Mouse (Mus musculus) ES-E14 (cell line): ENCODE measurements around the gene Hist1h3h. TPM values are rescaled to one million over a fixed set of nuclear protein-coding genes. Genes with fewer than 3 reads are reported as not detected.
"Not testable (repeated sequence)": the region's sequence is repeated elsewhere in the genome, so short reads cannot be mapped to it uniquely, and the experiment has no call there.

Experiments
- DNase-seq: peaks from one replicate; pipeline ENCODE4 v3.0.0-alpha.2; 2013; ENCODE audit warnings: low read depth, low spot score
- H3K27ac ChIP-seq: 2 replicates; pipeline ENCODE4 v1.5.1; 2012; ENCODE audit warnings: low read depth, mild to moderate bottlenecking, low read length, moderate library complexity, mixed read lengths; ENCODE audit not compliant: poor library complexity, insufficient read depth, severe bottlenecking
- H3K36me3 ChIP-seq: 2 replicates; pipeline ENCODE4 v1.6.1; 2012; ENCODE audit warnings: mild to moderate bottlenecking, low read length, moderate library complexity, mixed read lengths; ENCODE audit not compliant: control insufficient read depth, poor library complexity, insufficient read depth, severe bottlenecking
- H3K4me1 ChIP-seq, 2 experiments: fragments of 150-350 bp in 1 of 2; sonication (generic) in 1 of 2; 2 replicates each; pipeline ENCODE4 v1.6.1; 2012; ENCODE audit warnings: low read length in 2 of 2, mild to moderate bottlenecking in 1 of 2, mixed read lengths in 1 of 2; ENCODE audit not compliant: control insufficient read depth in 2 of 2, insufficient read depth in 2 of 2, poor library complexity in 1 of 2
- H3K4me3 ChIP-seq, 2 experiments: fragments of 150-350 bp in 1 of 2; sonication (generic) in 1 of 2; 2 replicates each; pipeline ENCODE4 v1.5.1; 2012; ENCODE audit warnings: low read length in 2 of 2, low read depth in 1 of 2, mild to moderate bottlenecking in 1 of 2, mixed read lengths in 1 of 2; ENCODE audit not compliant: insufficient read depth in 1 of 2, poor library complexity in 1 of 2, severe bottlenecking in 1 of 2
- H3K9ac ChIP-seq: 2 replicates; pipeline ENCODE4 v1.6.1; 2012; ENCODE audit warnings: low read depth, mild to moderate bottlenecking, low read length, mixed read lengths; ENCODE audit not compliant: poor library complexity, insufficient read depth, severe bottlenecking
- H3K9me3 ChIP-seq: fragments of 150-350 bp; sonication (generic); 2 replicates; pipeline ENCODE4 v1.6.1; 2012; ENCODE audit warnings: low read depth, mild to moderate bottlenecking, low read length; ENCODE audit not compliant: control insufficient read depth, insufficient read depth
- CHD2 ChIP-seq: IDR thresholded peaks from 2 replicates; pipeline ENCODE4 v1.6.1; 2014; ENCODE audit warnings: mild to moderate bottlenecking, low read depth, low read length, inconsistent platforms
- HCFC1 ChIP-seq: IDR thresholded peaks from 2 replicates; pipeline ENCODE4 v1.6.1; 2012; ENCODE audit warnings: low read length, inconsistent platforms, borderline replicate concordance; ENCODE audit not compliant: insufficient read depth
- MAFK ChIP-seq: IDR thresholded peaks from 2 replicates; pipeline ENCODE4 v1.6.1; 2014; ENCODE audit warnings: mild to moderate bottlenecking, low read depth, low read length, inconsistent platforms; ENCODE audit not compliant: insufficient read depth
- ZC3H11A ChIP-seq: IDR thresholded peaks from 2 replicates; pipeline ENCODE4 v1.6.1; 2012; ENCODE audit warnings: low read depth, mild to moderate bottlenecking, inconsistent platforms, low read length, borderline replicate concordance
- ZNF384 ChIP-seq: IDR thresholded peaks from 2 replicates; pipeline ENCODE4 v1.6.1; 2012; ENCODE audit warnings: low read depth, low read length, inconsistent platforms
- in situ Hi-C, 2 experiments: fragments of 600-800 bp; cut with MboI; formaldehyde crosslinking; loops; one replicate each; pipeline ENCODE4 v1.15.1; 2025; ENCODE audit warnings: low sequenced_read_pairs in 2 of 2, inconsistent platforms in 1 of 2; ENCODE audit not compliant: unreplicated experiment in 2 of 2
- total RNA-seq: library from RNA; depleted of rRNA; stranded (reverse); fragments of 300-350 nt; gene quantifications from 2 replicates; pipeline ENCODE4 v1.2.3, GENCODE M21; 2012

The Hist1h3h gene
- total RNA-seq, 1 experiment, result 2,394 TPM

DNA sequence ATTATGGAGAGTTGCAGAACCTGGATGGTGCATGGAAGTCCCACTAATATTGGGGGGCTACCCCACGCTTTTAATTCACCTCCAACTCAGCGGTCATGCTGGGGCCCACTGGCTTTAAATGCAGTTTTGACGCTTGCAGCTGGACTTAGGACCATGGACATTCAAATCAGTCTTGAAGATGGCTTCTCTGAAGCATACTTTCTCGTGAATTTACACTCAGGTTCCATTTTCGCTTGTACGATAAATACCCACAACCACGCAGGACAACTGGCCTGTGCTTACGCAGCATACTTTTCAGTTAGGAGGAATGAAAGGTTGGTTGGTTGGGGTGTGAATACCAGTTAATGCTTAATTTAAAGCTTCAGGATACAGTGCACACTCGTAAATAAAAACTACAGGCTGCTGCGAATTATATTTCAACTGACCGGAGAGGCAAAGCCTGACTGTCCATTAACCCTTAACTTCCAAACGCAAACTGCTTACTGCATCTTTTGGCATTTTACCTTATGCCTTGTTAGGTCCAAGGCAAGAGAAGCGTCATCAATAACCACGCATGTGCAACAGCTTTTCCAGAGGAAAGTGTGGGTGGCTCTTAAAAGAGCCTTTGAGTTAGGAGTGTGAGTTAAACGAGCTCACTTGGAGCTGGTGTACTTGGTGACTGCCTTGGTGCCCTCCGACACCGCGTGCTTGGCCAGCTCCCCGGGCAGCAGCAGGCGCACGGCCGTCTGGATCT lies 2.2 kb upstream of the Hist1h3h start:
- Histone ChIP-seq H3K36me3 (no peaks in the 10 kb centered on the region), H3K4me3 (peak overlapping the region; percentile 52 to 54), H3K4me1 (no peaks in the 10 kb centered on the region), H3K9ac (peak overlapping the region; percentile 65), H3K9me3 (no peaks in the 10 kb centered on the region), H3K27ac (peak overlapping the region; percentile 80)
- TF ChIP-seq HCFC1 (no peak), ZC3H11A (no peak), ZNF384 (no peak), MAFK (no peak), CHD2 (no peak)
- in situ Hi-C loops, result loop anchor here in 1 of 2 experiments (25.0 kb wide), 1 partner anchor 553 kb away; no protein-coding TSS in a partner anchor
- no peak for DNase-seq

- H3K27ac ChIP-seq, result peak within 1 kb of the TSS; percentile 80
- peak within 1 kb of the TSS; percentile 52 to 77 for H3K4me3 ChIP-seq
- in situ Hi-C loops, result loop anchor here in 1 of 2 experiments (25.0 kb wide), 1 partner anchor 554 kb away; no protein-coding TSS in a partner anchor
- not testable (repeated sequence) for H3K9me3 ChIP-seq, H3K36me3 ChIP-seq, H3K4me1 ChIP-seq
- TF ChIP-seq CHD2, result peak; percentile 73; the same call in 1 of the 2 replicates
- peak within 1 kb of the TSS; percentile 90 for H3K9ac ChIP-seq
- peak; percentile 85 for DNase-seq
Measured at GRCm38 (mm10) chr13:21715864-21716539, 1.5 kb upstream of the Hist1h3h start, which contains the start of the genes Hist1h2bl and Hist1h2ai. Gene Hist1h2bl, minus strand, starts transcription at chr13:21716143. Gene Hist1h2ai, plus strand, starts transcription at chr13:21716422.

GRCm38 (mm10) chr13:21716540-21717391 lies 693 bp upstream of the Hist1h3h start:
- not testable (repeated sequence) for H3K36me3 ChIP-seq
- in situ Hi-C loops, result loop anchor here in 1 of 2 experiments (25.0 kb wide), 1 partner anchor 554 kb away; no protein-coding TSS in a partner anchor

GRCm38 (mm10) chr13:21718381-21719080 lies 1.1 kb downstream of the Hist1h3h start:
- H3K4me1 ChIP-seq, result no peaks in the 10 kb centered on the region
- peak overlapping the region; percentile 79; the same call in 1 of the 2 replicates for H3K27ac ChIP-seq
- H3K4me3 ChIP-seq, result peak overlapping the region; percentile 2 to 63
- no peaks in the 10 kb centered on the region for H3K9me3 ChIP-seq
- no peak for DNase-seq
- H3K36me3 ChIP-seq, result no peaks in the 10 kb centered on the region
- TF ChIP-seq MAFK, result no peak
- no peak for TF ChIP-seq ZNF384
- 0 out of 2 replicates have a peak, but pooled peaks have one; percentile 37 for TF ChIP-seq CHD2
- no peak for TF ChIP-seq HCFC1
- no peak for TF ChIP-seq ZC3H11A
- in situ Hi-C loops, result loop anchor here in 1 of 2 experiments (25.0 kb wide), 1 partner anchor 556 kb away; no protein-coding TSS in a partner anchor
- H3K9ac ChIP-seq, result peak overlapping the region; percentile 79; the same call in 1 of the 2 replicates

More at GRCm38 (mm10) chr13:21716540-21717391, 693 bp upstream of the Hist1h3h start:
- Histone ChIP-seq H3K4me3 (peak overlapping the region; percentile 51 to 77), H3K9ac (peak overlapping the region; percentile 90), H3K27ac (peak overlapping the region; percentile 79)
- H3K4me1 ChIP-seq, DNase-seq, H3K9me3 ChIP-seq: not testable (repeated sequence)

DNA sequence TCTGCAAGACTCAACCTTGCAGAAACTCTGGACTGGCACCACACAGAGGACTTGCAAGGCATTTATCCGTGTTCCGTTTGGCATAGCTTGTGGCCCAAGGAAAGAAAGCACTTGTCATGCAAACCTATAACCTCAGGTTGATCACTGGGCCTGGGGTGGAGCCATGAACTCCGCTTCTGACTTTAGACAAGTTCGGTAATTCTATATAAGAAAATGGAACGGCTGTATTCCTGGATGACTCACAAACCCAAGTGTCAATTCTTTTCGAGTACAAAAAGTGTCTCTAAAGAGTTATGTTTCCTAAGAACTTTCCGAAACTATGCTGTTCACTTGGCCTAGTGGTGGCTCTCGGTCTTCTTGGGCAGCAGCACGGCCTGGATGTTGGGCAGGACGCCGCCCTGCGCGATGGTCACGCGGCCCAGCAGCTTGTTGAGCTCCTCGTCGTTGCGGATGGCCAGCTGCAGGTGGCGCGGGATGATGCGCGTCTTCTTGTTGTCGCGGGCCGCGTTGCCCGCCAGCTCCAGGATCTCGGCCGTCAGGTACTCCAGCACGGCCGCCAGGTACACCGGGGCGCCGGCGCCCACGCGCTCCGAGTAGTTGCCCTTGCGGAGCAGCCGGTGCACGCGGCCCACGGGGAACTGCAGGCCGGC lies 3.8 kb downstream of the Hist1h3h start:
- Histone ChIP-seq H3K27ac (peak overlapping the region; percentile 98), H3K4me3 (peak overlapping the region; percentile 61 to 74), H3K9ac (peak overlapping the region; percentile 90)
- not testable (repeated sequence) for H3K36me3 ChIP-seq, H3K4me1 ChIP-seq, H3K9me3 ChIP-seq, DNase-seq
- in situ Hi-C loops, result loop anchor here in 1 of 2 experiments (25.0 kb wide), 1 partner anchor 559 kb away; no protein-coding TSS in a partner anchor
